Mouse (Mus musculus) activated CD4-positive, CD25-positive, alpha-beta regulatory T cell, adult 4 months (primary cell): Measurements from ENCODE around the gene Steap2. TPM values are rescaled to one million over a fixed set of nuclear protein-coding genes. Genes with fewer than 3 reads are reported as not detected.
"Not testable (repeated sequence)": the region's sequence is repeated elsewhere in the genome, so short reads cannot be mapped to it uniquely, and the experiment has no call there.

Experiments used
- ATAC-seq: one replicate; pipeline ENCODE4 v1.8.0; 2017
- polyA plus RNA-seq, 2 experiments: library from polyadenylated mRNA; unstranded; fragments of 100-300 nt; shearing (Covaris generic); gene quantifications; one replicate each; pipeline ENCODE4 v1.2.1; 2017

The Steap2 gene
- polyA plus RNA-seq: under 1 TPM in 1 of 2 experiments, not detected in 1; 0.03 TPM

DNA sequence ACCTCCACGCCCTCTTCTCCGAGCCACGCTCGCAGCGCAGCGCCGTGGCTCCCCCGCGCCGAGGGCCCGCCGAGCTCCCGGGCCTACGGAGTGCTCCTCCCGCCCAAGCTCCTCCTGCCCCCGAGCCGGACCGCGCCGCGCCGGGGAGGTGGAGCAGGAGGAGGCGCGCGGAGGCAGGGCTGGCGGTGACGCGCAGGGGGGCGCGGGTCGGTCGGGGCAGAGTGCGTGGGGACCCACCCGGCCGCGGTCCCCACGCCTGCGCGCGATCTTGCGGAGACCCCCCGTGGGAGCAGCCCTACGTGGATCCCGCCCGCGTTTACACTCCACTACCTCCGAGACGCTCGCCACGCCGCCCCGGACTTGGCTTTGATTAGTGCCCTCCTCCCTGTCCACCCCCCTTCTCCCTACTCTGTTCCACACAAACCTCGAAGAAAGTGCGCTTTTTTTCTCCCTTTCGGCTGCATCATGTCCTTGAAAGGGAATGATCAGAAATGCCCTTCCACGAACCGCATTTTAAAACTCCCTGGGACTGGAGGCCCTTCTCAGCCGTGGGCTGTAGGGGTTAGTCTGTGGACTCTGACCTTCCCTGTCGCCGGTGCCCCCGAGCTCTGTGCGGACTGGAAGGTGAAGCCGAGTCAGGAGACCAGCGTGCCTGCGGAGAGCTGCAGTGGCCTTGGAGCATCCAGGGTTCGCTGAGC lies at the start of gene Steap2:
Gene Steap2, minus strand, starts transcription at position 623 of the 698 bp plus-strand sequence.
- no peak for ATAC-seq

DNA sequence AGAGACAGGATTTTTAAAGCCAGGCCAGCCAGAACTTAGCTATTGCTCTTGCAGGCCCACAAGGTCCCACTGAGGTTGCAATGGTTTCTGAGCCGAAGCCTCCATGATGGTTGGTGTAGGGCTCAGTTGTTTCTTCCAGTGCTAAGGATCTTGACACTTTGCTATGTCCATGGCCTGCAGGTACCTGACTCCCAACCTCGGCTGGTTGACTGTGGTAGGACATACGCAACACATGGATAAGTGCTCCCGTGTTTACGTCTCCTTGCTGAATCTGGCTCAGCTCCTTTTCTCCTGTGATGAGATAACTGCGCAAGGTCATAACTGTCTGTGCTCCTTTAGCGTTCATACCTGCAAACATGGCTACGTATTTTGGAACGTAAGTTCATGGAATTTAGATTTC lies 40.1 kb upstream of the Steap2 start:
- ATAC-seq: no peak

DNA sequence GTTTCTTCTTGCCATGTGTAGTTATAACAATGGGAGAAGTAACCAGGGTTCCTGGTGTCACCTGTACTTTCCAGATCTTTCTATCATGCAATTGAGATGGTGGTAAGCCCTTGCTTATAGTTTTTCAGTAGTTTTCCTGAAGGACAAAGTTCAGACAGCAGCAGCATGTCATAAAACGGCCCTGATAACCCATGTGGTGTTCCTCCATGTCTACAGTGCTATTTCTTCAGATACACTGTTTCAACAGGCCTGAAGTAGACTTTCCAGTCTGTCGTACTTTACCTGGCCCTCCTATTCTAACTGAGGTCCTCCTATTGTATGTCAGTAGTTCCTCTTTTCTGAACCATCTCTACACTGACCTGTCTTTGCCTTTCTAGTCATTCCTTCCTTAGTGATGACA lies 38.5 kb upstream of the Steap2 start:
- ATAC-seq: no peak

DNA sequence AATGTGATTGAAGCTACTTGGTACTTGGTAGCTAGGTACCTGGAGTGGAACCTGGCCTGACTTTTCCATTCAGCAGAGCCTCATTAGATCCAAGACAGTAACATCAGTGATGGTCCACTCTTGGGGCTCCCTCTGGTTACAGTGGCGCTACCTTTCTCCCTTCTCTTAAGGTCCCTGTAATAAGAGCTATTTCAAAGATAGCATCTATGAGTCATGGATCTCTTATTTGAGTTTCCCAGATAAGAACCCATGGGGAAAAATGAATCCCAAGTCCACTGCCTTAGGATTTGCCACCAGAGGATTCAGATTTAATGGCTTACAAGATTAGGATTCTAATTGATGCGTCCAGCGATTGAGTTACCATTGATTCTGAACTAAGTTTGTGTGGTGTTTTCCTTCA lies 37.8 kb upstream of the Steap2 start:
- ATAC-seq: no peak

DNA sequence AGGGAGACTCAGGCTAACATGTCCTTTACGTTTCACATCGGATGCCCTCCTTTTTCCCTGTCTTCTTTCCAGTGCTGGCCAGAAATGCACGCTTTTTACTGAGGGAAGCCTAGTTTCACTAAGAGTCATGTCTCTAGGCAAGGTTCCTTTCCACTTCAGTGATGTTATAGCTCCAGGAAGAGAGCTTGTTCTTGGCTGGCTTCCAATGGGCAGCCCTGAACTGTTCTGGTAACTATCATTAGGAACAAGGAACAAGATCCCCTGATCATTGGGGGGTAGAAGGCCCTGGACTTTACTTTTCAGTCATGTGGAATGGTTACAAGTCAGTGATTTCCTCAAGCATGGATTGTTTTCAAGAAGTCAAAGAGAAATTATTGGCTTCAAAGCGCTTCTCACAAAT lies 35.5 kb upstream of the Steap2 start:
- no peak for ATAC-seq

DNA sequence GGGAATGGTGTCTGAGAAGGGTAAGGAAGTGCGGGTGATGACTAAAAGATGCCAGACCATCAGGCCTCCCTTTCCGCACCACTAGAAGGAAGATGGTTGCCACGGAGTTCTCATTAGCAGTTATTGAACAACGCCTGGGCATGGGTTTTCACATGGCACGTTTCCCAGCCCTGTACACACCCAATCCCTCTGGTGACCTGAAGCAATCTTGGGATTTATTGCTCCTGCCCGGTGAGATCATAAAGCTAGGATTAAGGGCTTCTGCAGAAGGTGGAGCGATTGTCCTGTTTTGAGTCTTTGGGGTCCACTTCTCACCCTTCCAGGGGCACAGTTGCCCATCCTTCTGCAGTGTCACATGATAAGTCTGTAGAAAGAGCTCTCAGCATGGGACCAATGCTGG lies 27.8 kb upstream of the Steap2 start:
- no peak for ATAC-seq

DNA sequence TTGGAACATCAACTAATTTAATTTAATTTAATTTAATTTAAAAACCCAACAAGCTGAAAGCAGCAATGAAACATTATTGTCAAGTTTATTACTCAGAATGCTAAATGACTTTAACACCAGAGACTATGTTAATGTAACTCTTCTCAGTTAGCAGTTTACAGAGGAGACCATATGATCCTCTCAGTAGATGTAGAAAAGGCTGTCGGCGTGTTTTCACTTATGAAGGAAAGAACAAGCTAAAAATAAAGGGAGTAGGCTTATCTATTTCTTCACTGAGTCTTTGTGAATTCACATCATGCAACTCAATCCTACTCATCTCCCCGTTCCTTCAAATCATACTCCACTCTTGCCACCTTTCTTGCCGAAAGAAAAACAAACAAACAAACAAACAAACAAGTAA lies 16.7 kb upstream of the Steap2 start:
- ATAC-seq: no peak

DNA sequence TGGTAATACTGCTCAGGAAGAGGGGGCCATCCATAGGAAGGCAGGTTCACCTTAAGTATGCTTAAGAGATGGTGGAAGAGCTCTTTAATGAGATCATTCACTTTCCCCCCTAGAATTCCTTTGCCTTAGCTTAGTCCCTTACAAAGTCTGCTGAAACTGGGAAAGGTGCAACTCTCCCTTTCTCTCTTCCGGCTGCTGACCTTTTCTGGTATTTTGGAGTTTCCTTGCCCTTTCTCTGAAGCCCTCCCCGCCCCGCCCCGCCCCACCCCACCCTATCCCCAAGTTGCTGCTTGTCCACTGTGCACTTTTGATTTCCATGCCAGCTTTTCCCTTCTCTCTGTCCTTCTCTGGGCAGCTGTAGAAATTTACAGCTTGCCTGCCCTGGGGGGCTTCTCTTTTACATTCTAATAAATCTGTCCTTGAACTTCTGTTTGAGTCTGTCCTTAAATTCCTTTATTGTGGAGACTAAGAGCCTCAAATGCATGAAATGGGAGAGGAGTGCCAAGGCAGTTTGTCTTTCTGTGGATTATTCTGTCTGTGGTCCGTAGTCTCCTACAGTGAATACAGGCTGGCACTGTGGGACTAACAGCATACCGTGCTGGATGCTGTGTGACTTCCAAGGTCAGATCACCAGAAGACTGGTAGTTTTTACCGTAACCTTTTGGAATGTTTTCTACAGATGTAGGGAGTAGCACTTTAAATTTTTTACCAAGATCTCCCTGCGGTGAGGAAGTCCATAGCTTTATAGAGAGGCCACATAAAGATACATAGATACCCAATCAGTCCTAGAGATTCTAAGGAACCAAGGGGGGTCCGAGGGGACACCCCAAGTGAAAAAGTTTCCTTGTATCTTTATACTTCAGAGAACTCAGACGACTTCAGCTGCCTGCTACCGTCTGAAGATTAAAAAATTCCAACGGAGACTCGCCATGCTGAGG lies 13.2 kb upstream of the Steap2 start:
- ATAC-seq: no peak

DNA sequence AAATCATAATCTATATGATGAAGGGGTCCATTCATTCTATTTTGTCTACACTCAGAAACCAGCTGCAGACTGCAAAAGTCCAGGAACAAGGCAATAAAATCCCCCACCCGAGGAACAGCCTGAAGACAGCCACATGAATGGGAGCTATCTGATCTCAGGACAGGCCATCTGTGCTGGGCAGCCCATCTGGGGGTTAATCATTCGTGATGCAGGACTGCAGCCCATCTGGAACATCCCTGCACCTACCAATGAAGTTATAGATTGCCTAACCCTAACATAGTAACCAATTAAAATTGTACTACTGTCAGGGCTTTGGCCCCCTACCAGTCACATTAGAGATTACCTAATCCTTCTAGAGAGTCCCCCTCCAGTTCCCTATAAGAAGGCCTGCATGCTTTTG lies 10.6 kb upstream of the Steap2 start:
- no peak for ATAC-seq

DNA sequence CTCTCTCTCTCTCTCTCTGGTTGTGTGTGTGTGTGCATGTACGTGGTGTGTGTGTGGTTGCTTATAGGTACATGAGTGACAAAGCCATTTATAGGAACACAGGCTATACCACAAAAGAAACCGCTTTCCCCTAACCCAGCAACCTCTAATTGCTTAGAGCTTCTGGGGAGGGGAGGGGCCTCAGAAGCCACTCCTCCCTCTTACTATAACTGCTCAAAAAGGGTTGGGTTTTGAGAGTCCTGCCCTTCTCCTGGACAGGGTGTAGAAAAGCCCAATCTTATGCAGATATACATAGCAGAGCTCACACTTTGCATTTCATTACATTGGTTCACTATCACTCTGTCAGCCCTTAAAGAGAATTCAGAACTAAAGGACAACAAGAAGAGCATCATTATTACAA lies 6.0 kb upstream of the Steap2 start:
- no peak for ATAC-seq

DNA sequence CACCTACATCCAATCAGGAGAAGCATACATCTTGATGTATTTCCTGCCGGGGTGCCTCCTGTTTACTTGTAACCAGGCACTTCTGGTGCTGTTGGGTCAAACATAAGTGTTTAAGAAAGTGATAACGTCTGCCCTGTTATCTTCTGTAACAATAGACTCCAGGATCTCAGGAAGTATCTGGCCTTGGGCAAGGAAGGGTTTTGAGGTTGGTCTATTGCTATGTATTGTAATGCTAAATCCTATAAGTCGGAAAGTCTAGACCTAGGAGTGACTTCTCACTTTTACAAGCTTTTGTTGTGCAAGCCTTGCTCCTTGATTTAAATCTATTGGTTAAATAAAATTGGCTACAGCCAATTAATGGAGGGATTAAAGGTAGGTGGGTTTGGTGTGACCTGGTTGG lies 4.5 kb upstream of the Steap2 start:
- ATAC-seq: no peak

DNA sequence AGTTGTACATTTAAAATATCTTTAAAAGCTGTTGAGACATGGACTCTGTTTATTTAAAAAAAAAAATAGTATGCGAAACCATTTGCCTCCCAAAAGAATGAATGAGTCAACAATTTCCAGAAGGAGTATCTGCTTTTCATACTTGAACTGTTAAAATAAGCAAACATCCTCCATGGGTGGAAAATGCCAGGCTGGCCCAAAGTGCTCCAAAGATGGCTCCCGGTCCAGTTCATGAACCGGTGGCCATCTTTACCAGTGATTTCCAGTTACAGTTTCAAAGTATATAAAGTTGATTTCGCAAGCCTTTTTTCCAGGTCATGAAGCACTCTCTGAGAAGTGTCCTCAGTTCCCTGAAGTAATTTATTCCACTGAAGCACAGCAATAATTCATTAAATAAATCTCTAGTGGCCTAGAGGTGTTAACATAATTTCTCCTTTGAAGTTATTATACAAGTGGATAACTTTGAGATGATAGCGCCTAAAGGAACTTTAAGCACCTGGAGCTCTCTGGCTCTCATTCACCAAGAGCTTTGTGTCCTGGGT lies 1.1 kb upstream of the Steap2 start:
- no peak for ATAC-seq

DNA sequence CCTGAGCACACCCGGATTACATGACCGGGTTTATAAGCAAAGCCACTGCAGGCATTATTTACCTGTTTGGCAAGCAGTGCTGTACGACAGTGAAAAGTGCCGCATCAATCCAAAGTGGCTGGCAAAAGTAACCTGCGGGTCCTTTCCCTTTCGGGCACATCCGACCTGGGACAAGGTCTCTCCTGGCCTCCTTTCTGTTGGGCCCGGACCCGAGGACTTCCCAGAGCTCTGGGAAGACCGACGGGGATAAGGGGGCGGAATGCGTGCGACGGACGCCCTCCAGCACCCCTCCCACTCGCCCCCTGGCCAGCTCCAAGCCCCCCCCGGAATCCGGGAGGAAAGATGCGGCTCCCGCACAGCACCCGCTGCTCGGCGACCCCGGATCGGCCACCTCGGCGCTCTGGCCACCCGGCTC lies 830 bp downstream of the Steap2 start:
- ATAC-seq: no peak

DNA sequence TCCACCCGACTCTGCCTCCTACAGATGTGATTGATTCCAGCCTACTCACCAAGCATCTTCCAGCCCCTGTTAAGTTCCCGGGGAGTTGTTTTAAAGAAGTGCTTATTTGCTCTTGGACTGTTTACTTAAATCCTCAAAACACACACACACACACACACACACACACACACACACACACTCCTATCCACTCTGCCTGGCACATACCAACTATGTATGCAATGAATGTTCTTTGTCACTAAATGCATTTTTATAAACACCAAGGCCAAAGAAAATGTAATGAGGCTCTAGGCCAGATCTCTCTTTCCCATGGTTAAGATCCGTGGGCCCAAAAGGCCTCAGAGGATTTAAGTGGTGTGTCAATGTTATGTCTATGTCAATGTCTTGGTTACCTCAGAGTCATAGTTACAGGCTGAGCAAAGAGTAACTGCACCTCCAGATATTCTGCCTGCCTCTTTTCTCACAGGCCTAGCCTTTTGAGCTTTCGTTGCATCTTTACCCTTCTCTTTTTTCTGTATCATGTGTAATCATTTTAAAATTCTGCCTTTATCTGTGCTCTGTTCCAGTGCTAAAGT lies 2.1 kb downstream of the Steap2 start:
- no peak for ATAC-seq

DNA sequence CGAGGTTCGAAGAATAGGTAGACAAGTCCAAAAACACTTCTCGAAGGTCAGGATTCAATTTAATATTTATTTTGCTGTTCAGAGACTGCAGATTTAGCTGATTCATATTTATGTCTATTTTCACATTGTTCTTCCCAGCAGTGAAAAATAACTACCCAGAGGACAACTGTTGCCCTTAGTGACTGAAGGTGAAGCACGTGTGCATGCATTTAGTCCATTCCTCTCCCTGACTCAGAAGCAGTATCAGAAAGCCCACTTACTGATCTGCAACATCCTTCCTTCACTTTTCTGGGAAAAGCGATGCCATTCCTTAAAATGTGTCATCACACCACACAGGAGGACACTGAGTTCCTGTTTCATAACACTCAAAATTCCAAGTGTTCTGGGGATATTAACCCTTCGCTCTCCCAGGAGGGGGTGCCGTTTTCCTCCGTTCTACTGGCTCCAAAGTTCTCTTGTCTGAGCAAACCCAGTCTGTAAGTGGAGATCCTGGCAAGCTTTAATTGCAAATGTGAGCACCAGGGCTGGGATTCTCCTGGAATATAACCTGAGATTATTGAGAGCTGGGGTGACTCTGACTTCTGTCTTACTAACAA lies 5.3 kb downstream of the Steap2 start:
- no peak for ATAC-seq

DNA sequence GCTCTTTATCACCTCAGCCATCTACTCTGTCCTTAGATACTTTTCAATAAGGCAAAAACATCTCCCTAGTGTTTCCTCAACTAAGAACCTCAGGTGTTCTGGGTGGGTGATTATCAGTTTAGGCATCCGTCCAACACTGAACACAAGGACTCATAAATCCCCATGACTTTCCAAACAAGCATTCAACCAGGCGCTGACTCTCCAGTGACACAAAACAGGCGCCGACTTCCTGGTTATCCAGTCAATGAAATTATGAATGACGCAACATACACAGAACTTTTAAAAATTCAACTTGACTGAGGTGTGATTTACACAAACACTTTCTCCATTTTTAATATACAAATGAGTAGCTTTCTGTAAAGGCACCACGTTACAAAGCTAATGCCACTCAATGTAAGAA lies 6.2 kb downstream of the Steap2 start:
- no peak for ATAC-seq

DNA sequence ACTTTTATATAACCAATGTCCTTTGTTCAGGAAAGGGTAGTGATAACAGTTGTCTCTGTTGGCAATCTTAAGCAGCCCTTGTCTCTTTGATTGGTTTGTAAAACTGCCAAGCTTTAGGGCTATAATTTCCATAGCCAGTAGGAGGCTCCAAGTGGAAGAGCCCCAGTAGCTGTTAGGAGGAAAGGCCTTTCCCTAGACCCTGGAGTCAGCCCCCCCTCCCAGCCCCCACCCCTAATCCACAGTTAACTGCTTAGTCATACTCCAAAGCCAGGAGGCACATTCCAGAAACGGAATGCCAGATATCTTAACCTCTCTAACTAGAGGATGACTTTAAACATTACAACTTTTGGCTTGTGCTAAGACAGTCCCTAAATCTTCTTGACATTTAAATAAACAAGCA lies 7.4 kb downstream of the Steap2 start:
- no peak for ATAC-seq

DNA sequence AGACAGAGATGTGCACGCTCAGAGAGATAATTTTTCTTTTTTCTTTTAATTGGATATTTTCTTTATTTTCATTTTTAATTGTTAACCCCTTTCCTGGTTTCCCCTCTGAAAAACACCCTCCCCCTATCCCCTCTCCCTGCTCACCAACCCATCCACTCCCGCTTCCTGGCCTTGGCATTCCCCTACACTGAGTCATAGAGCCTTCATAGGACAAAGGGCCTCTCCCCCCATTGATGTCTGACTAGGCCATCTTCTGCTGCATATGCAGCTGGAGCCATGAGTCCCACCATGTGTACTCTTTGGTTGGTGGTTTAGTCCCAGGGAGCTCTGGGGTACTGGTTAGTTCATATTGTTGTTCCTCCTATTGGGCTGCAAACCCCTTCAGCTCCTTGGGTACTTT lies 9.4 kb downstream of the Steap2 start:
- ATAC-seq: not testable (repeated sequence)

DNA sequence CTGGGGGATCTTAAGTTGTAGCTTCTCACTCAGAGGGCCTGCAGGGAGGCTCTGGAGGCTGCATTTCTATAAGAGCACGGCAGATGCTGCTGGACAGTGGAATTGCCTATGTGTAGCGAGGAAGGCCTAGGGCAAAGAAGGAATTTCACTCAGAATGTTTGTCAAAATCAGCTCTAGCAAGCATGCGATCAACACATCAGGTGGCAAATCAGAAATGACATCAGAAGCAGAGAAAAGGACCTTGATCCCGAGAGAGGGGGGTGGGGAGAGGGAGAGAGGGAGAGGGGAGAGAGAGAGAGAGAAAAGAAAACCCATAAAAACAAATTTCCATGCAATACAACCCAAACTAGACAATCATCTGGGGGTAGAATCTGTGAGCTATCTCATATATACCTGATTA lies 11.1 kb downstream of the Steap2 start:
- no peak for ATAC-seq

DNA sequence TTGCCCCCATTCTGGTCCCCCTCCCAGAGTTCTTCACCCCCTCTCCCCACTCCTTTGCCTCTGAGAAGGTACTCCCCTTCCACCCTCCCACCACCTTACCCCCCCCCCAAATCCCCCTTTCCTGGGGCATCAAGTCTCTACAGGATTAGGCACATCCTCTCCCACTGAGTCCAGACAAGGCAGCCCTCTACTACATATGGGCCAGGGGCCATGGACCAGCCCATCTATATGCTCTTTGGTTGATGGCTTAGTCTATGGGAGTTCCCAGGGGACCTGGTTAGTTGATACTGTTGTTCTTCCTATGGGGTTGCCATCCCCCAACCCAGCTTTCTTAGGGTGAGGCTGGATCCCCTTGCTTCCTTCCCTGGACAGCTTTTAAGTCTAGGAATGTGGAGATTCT lies 14.9 kb downstream of the Steap2 start:
- no peak for ATAC-seq

DNA sequence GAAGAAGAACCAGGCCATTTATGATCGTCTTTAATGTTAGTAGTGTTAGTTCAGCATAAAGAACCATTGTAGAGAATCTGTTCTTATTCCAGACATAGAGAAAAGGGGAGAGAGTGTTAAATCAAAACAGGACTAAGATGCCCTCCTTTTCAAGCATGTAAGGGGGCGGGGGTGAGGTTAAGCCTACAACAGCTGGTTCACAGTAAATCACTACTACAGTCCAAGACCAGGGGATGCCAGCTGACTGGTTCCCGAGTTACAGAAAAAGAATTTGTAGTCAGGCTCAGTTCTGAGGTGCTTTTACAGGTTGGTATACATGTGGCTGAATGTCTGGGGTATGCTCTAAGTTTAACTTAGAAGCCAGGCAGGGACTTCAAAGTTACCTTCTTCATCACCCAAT lies 18.3 kb downstream of the Steap2 start:
- ATAC-seq: no peak

DNA sequence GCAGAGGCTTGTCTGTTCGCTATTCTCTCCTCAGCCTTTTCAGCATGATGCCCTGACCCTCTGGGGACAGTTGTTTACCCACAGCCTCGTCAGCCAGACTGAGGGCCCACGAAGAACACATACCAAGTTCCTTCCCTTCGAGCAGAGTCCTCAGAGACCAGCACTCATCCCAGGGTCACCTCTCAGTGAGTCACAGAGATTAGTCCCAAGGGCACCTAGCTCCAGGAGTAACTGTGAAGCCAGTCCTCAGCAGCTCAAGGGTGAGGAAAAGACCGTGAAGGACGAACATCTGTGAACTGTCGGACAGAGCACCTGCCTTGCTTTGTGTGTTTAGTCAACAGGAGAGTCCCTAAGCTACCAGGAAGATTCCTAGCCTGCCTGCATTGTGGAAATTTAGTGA lies 25.5 kb downstream of the Steap2 start:
- ATAC-seq: no peak

DNA sequence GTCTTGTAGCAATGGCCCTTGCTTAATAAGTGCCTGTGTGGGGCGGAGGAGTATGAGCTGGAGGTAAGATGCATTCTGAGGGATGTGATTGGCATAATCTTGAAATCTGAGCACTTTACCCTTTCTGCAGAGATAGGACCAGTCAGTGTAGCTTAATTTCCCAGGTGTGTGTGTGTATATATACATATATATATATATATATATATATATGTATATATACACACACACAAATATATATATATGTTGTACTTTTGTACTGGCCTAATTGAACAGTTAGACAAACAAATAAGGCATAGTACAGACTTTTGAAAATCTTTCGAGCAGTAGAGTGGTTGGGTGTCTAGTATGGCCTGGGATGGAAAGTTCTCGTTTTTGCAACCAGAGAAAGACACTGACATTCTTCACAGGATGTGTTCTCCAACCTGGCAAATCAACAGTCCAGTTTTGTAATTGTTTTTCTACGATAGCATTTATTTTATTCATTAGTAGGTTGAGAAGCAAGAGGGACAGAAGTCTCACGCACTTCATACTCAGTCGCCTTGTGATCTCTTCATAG lies 29.9 kb downstream of the Steap2 start:
- ATAC-seq: no peak
